Mouse (Mus musculus): ENCODE measurements around the gene Kbtbd13. TPM values are rescaled to one million over a fixed set of nuclear protein-coding genes. Genes with fewer than 3 reads are reported as not detected.

Kbtbd13 gene
- polyA plus RNA-seq, 1 experiment, result 0.27 TPM

- no peak overlapping the region for H3K9ac ChIP-seq (ENCODE audit: low read depth, poor library complexity, severe bottlenecking)
- no peak overlapping the region for H3K27ac ChIP-seq (ENCODE audit: insufficient read depth, low read length)
- no peaks in the 10 kb centered on the region for H3K27me3 ChIP-seq (ENCODE audit: control insufficient read depth, insufficient read depth, low read length, poor library complexity, severe bottlenecking)
- no peaks in the 10 kb centered on the region for H3K36me3 ChIP-seq (ENCODE audit: control insufficient read depth, insufficient read depth, low read length, poor library complexity, severe bottlenecking)
- no peak for TF ChIP-seq POLR2A (IDR thresholded peaks at IDR 0.05; ENCODE audit: insufficient read depth, low read length)
- TF ChIP-seq CTCF (IDR thresholded peaks at IDR 0.05; ENCODE audit: low read depth, low read length), result no peak
- no peak for TF ChIP-seq EP300 (IDR thresholded peaks at IDR 0.05; ENCODE audit: insufficient read depth, low read depth, low read length)
- H3K4me1 ChIP-seq (ENCODE audit: control insufficient read depth, insufficient read depth, low read length), result no peaks in the 10 kb centered on the region
- no peak overlapping the region for H3K4me3 ChIP-seq (ENCODE audit: low read depth, low read length)
- H3K9me3 ChIP-seq (replicated peaks; ENCODE audit: control insufficient read depth, insufficient read depth, low read length, poor library complexity, severe bottlenecking), result no peaks in the 10 kb centered on the region
These were observed 9.3 kb downstream of the Kbtbd13 start for GRCm38 (mm10) chr9:65382031-65382750.

- Histone ChIP-seq H3K36me3 (ENCODE audit: control insufficient read depth, insufficient read depth, low read length, poor library complexity, severe bottlenecking) (no peaks in the 10 kb centered on the region), H3K27me3 (ENCODE audit: control insufficient read depth, insufficient read depth, low read length, poor library complexity, severe bottlenecking) (no peaks in the 10 kb centered on the region), H3K4me3 (ENCODE audit: low read depth, low read length) (no peak overlapping the region), H3K9ac (ENCODE audit: low read depth, poor library complexity, severe bottlenecking) (no peak overlapping the region), H3K9me3 (replicated peaks; ENCODE audit: control insufficient read depth, insufficient read depth, low read length, poor library complexity, severe bottlenecking) (no peaks in the 10 kb centered on the region), H3K4me1 (ENCODE audit: control insufficient read depth, insufficient read depth, low read length) (no peaks in the 10 kb centered on the region), H3K27ac (ENCODE audit: insufficient read depth, low read length) (no peak overlapping the region)
- no peak for TF ChIP-seq POLR2A (IDR thresholded peaks at IDR 0.05; ENCODE audit: insufficient read depth, low read length)
- no peak for TF ChIP-seq EP300 (IDR thresholded peaks at IDR 0.05; ENCODE audit: insufficient read depth, low read depth, low read length)
- no peak for TF ChIP-seq CTCF (IDR thresholded peaks at IDR 0.05; ENCODE audit: low read depth, low read length)
These were observed 10.3 kb downstream of the Kbtbd13 start for GRCm38 (mm10) chr9:65381017-65381590.

- no peaks in the 10 kb centered on the region for H3K36me3 ChIP-seq (ENCODE audit: control insufficient read depth, insufficient read depth, low read length, poor library complexity, severe bottlenecking)
- H3K27ac ChIP-seq (ENCODE audit: insufficient read depth, low read length), result no peak overlapping the region
- H3K27me3 ChIP-seq (ENCODE audit: control insufficient read depth, insufficient read depth, low read length, poor library complexity, severe bottlenecking), result no peaks in the 10 kb centered on the region
- no peak overlapping the region for H3K4me3 ChIP-seq (ENCODE audit: low read depth, low read length)
- H3K9me3 ChIP-seq (replicated peaks; ENCODE audit: control insufficient read depth, insufficient read depth, low read length, poor library complexity, severe bottlenecking), result no peaks in the 10 kb centered on the region
- no peak overlapping the region for H3K9ac ChIP-seq (ENCODE audit: low read depth, poor library complexity, severe bottlenecking)
- no peaks in the 10 kb centered on the region for H3K4me1 ChIP-seq (ENCODE audit: control insufficient read depth, insufficient read depth, low read length)
- TF ChIP-seq CTCF (IDR thresholded peaks at IDR 0.05; ENCODE audit: low read depth, low read length) (no peak), POLR2A (IDR thresholded peaks at IDR 0.05; ENCODE audit: insufficient read depth, low read length) (no peak), EP300 (IDR thresholded peaks at IDR 0.05; ENCODE audit: insufficient read depth, low read depth, low read length) (no peak)
These were observed 16.1 kb downstream of the Kbtbd13 start for GRCm38 (mm10) chr9:65375163-65375934.

- Histone ChIP-seq H3K9me3 (replicated peaks; ENCODE audit: control insufficient read depth, insufficient read depth, low read length, poor library complexity, severe bottlenecking) (no peaks in the 10 kb centered on the region), H3K27ac (ENCODE audit: insufficient read depth, low read length) (no peak overlapping the region), H3K4me3 (ENCODE audit: low read depth, low read length) (no peak overlapping the region), H3K4me1 (ENCODE audit: control insufficient read depth, insufficient read depth, low read length) (no peaks in the 10 kb centered on the region), H3K27me3 (ENCODE audit: control insufficient read depth, insufficient read depth, low read length, poor library complexity, severe bottlenecking) (no peaks in the 10 kb centered on the region), H3K9ac (ENCODE audit: low read depth, poor library complexity, severe bottlenecking) (no peak overlapping the region), H3K36me3 (ENCODE audit: control insufficient read depth, insufficient read depth, low read length, poor library complexity, severe bottlenecking) (no peaks in the 10 kb centered on the region)
- no peak for TF ChIP-seq CTCF (IDR thresholded peaks at IDR 0.05; ENCODE audit: low read depth, low read length)
- TF ChIP-seq POLR2A (IDR thresholded peaks at IDR 0.05; ENCODE audit: insufficient read depth, low read length), result no peak
- TF ChIP-seq EP300 (IDR thresholded peaks at IDR 0.05; ENCODE audit: insufficient read depth, low read depth, low read length), result no peak
These were observed 16.8 kb downstream of the Kbtbd13 start for GRCm38 (mm10) chr9:65374468-65375162.

- Histone ChIP-seq H3K27ac (ENCODE audit: insufficient read depth, low read length) (no peak overlapping the region), H3K9ac (ENCODE audit: low read depth, poor library complexity, severe bottlenecking) (peak overlapping the region; percentile 62), H3K9me3 (replicated peaks; ENCODE audit: control insufficient read depth, insufficient read depth, low read length, poor library complexity, severe bottlenecking) (no peaks in the 10 kb centered on the region), H3K4me1 (ENCODE audit: control insufficient read depth, insufficient read depth, low read length) (no peaks in the 10 kb centered on the region), H3K36me3 (ENCODE audit: control insufficient read depth, insufficient read depth, low read length, poor library complexity, severe bottlenecking) (no peaks in the 10 kb centered on the region), H3K27me3 (ENCODE audit: control insufficient read depth, insufficient read depth, low read length, poor library complexity, severe bottlenecking) (no peaks in the 10 kb centered on the region), H3K4me3 (ENCODE audit: low read depth, low read length) (no peak overlapping the region)
- TF ChIP-seq EP300 (IDR thresholded peaks at IDR 0.05; ENCODE audit: insufficient read depth, low read depth, low read length) (no peak), CTCF (IDR thresholded peaks at IDR 0.05; ENCODE audit: low read depth, low read length) (peak; percentile 21)
These were observed 19.0 kb downstream of the Kbtbd13 start for GRCm38 (mm10) chr9:65372449-65372848.

Measured in ES-Bruce4 (cell line).